Mouse (Mus musculus) lung, postnatal 36 days (tissue): ENCODE measurements around the gene Npsr1.

Source experiments
- DNase-seq: peaks from one replicate; pipeline ENCODE4 v3.0.0; 2022; ENCODE audit warnings: mixed read lengths

The Npsr1 gene

DNA sequence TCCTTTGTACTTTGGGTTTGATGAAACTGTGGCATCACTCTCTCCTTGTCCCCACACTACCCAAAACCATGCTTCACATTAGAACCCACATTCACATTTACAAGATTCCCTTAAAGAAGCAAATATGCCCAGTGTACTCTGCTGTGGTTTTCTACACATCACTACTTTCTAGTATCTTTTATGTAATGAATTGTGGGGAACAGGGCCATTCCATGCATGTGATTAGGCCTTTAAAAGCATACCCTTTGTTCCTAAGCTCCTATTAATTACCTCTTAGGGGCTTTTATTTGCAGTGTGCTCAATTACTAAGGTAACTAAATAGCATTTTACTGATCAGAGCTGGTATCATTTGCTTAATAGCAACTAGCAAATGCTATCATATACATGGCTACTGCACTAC lies 149.8 kb downstream of the Npsr1 start:
- no peak for DNase-seq

DNA sequence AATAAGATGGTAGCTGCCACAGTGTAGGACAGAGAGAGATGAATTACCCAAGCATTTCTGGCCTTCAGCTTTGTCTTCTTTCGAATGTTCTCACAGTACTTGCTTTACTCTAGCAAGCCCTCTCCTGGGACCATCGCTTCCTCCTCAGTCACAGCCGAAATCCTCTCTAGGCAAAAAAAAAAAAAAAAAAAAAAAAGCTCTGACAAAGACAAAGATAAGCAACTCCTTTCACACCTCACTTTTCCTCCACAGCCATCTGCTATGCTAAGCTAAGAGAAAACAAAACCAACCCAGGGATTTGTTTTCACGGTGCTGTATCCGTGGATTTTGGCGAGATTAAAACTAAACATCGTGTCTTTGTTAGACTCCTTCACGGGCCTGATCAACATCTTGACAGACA lies 156.4 kb downstream of the Npsr1 start:
- DNase-seq, result no peak

DNA sequence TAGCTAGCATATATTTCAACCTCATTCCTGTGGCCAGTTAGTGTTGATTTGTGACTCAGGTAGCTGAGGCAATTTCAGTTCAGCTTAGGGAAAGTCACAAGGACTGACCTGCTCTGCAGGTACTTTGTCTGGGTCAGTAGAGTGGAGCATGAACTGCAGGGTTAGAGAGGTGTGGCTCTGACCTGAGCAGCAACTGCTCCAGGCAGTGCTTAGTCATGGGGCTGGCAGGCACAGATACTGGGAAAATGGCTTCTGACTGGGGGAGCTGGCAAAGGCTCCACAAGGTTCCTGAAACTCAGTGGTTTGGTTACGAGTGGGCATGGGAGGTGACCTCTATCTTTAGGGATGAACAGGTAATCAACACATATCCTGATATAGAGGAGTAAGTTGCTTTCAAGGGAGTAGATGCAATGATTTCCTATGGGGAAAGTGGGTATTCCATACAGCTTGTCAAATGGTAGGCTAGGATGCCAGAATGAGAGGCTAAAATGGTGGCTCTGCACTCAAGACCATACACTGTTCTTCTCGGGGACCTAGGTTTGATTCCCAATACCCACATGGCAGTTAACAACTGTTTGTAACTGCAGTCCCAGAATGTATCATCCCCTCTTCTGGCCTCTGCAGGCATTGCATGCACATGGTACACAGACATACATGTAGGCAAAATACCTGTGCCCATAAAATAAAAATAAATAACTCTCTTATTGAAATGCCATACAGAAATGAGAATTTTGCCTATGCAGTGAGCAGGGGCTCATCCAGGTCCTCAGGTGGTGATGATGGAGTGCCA lies 182.9 kb downstream of the Npsr1 start:
- DNase-seq, result no peak

- DNase-seq, result no peak
Observed at GRCm38 (mm10) chr9:24282617-24283016, 184.8 kb downstream of the Npsr1 start.

DNA sequence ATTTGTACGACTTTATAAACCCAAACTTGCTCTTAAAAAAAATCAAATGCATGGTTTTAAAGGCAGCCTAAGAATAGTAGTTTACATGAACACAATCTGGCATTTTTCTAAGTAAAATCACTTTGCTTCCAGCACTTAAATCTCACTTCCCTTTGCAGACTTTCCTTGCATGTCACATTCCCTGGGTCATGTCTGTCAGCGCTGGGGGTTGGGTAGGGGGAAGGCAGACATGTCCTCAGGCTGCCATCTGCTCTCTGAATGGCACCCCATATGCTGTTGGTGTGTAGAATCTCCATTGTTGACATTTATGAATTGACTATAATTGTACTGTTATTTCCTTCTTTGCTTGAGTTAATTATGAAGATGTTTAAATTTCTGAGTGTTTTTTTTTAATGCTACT lies 185.3 kb downstream of the Npsr1 start:
- no peak for DNase-seq

DNA sequence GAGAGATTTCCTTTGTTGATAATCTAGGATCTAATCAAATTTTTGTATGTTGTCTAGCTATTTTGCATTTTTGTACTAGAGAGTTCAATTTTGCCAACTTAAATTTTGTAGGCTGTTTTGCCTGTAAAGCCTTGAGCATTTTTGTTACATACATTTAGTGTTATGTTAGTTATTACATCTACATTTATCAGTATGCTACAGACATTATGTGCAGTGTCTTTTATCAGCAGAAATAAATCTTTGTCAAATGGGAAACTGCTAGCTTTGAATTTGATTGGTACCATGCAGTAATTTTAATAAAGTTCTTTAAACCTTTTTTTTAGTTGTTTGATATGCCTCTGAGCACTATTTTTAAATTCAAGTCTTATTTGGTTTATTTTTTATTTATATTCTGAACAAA lies 185.7 kb downstream of the Npsr1 start:
- DNase-seq, result no peak

DNA sequence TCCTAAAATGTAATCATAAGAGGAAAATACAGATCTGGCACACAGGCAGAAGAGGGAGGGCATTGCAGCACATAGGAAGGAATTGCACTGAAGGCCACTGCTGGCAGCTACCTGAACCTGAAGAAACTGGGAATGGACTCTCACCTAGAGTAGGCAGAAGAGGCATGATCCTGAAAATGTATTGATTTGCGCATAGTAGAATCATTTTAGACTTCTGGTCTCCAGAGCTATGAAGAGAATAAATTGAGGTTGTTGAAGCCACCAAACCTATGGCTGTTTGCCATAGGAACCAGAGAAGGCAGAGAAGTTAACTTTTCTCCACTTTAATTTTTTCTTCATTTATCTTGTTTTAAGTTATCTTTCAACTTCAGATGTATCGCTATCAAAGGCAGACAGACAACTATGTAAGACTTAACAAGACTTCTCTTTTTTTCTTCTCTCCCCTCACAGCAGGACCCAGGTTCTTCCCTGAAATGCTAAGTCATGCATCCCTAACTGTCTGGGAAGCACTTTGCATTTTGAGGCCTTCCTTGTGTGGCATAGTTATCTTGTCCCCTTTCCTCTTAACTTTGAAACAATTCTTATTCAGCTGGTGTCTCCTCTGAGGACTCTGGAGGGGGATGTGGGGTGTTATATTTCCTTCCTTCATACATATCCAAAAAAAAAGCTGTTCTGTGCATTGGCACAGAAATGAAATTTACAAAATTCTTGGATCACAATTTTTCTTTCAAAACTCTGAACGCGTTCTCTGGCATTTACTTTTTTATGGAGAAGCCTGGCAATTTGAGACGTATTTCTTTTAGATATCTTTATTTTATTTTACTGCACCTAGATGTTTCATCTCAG lies 186.7 kb downstream of the Npsr1 start:
- DNase-seq, result no peak

- no peak for DNase-seq
Observed at GRCm38 (mm10) chr9:24285419-24285818, 187.6 kb downstream of the Npsr1 start.

GRCm38 (mm10) chr9:24291385-24291784 lies 193.6 kb downstream of the Npsr1 start:
- DNase-seq, result peak; percentile 1

GRCm38 (mm10) chr9:24293252-24293959 lies 195.6 kb downstream of the Npsr1 start:
- no peak for DNase-seq

DNA sequence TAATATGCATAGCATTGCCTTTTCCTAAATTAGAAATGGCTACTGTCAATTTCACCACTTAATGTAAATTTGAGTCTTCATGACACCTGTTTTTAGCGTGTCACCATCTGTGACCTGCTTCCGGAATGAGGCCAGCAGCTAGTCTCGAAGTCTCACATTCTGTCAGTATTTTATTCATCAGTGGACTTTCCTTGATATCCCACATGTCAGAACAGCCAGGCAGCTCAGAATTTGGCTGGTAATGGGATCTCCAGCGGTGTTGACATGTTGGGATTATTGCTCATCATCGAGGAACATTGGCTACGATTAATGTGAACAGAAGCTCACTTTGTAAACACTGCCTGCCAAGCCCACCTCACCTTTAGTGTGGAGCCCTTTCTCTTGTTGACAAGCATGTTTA lies 205.1 kb downstream of the Npsr1 start:
- DNase-seq, result no peak

GRCm38 (mm10) chr9:24306990-24307389 lies 209.2 kb downstream of the Npsr1 start:
- no peak for DNase-seq

GRCm38 (mm10) chr9:24307400-24307799 lies 209.6 kb downstream of the Npsr1 start:
- no peak for DNase-seq

DNA sequence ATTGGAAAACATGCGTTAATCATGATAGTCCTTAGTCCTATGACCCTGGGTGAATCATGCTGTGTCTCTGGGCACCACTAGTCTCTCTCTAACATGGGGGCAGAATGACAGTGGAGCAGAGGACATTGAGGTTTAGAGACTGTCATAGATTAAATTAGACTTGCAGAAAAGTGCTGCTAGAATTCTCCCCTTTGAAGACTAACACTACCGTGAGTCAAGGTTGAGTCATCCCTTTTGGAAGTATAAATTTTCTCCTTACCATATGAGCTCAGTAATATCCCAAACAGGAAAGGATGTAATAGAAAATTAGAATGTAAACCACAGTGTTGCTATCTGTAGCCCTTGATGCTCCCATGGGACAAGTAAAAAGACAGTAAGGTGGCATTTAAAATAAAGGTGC lies 218.0 kb downstream of the Npsr1 start:
- DNase-seq, result no peak

DNA sequence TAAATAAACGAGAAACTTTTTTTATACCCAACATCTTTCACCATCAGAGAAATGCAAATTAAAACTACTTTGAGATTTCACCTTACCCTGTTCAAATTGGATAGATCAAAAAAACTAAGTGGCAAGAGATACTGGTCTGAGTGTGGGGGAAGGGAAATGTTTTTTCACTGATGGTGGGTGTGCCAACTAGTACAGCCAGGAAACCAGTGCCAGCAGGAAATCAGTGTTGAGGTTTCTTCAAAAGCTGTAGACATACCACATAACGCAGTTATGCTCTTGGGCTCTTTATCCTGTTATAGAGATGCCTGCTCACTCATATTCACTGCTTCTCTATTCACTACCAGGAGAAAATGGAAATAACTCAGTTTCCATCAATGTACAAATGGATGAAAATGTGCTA lies 233.9 kb downstream of the Npsr1 start:
- DNase-seq, result no peak

DNA sequence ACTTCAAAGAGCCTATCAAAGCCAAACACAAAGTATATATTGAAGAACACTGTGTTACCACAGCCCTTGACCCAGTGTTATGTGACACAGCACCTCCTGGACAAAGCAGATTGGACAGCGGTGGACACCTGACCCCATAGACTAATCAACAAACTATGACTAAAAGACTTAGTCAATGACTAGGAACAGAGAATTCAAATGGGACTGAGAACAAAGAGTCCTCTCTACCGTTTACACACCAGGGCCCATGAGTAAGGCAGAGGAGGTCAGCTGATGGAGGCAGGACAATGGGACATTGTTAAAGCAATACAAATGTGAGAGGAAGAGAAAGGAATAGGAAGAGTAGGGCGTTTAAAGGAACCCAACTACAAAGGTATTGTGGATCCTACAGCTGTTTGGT lies 243.5 kb downstream of the Npsr1 start:
- no peak for DNase-seq

DNA sequence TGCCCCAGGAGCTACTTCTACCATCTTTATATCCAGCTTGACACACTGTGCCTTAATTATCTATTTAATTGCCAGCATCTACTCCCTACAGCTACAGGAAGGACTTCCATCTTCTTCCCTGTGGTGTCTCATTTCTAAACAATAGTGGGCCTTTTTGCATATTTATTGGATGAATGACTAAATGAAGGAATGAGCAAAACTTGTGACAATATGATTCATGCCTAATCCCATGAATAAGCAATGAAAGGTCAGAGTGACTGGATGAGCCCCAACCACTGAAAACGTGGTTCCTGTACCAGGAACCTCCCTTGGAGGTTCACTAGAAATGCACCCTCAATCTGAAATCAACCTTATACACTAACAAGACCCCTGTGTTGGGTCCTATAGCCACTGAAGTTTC lies 249.2 kb downstream of the Npsr1 start:
- DNase-seq, result no peak

DNA sequence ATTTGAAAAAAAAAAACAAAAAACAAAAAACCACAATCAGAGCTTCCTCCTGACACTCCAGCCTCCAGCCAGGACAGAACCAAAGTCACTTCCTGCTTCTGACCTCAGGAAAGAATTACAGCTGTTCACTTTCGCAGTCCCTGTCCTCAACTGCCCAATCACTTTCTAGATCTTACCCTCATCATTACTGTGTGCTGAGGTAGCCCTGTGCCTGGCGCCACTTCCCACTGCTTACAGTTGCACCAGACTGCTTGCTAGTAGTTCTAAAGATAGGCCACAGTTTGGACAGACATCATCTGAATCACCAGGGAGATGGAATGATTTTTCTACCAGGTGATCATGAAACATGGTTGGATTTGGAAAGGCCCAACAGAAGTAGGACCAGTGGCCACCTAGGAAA lies 251.7 kb downstream of the Npsr1 start:
- DNase-seq, result no peak

DNA sequence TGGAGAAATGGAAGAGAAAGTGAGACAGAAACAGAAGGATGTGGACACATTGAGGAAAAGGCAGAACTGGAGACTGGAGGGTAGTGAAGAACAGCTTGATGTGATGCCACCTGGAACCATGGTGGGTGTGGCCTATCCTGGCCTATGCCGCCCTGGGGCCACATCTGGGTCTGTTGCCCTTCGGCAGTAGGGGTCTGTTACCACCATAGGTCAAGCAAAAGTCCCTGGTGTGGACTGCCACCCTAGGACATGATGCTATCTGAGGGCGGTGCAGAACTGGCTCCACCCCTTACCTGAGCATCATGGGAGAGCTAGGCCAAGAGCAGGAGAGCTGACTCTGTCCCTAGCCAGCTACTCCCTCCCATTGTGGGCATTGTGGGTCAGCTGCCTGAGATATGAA lies 253.6 kb downstream of the Npsr1 start:
- DNase-seq, result no peak
